Mouse (Mus musculus) liver, postnatal 0 days (tissue): Measurements from ENCODE around the gene Rere. TPM values are rescaled to one million over a fixed set of nuclear protein-coding genes. Genes with fewer than 3 reads are reported as not detected.
"Not testable (repeated sequence)": the region's sequence is repeated elsewhere in the genome, so short reads cannot be mapped to it uniquely, and the experiment has no call there.

ENCODE experiments used
- ATAC-seq: fragments of 200-750 bp; cut with Nextera tagmentation; 2 replicates; pipeline ENCODE4 v1.8.0; 2017; ENCODE audit warnings: mild to moderate bottlenecking, moderate library complexity
- DNase-seq: peaks from one replicate; pipeline ENCODE4 v3.0.0-alpha.2; 2016
- H3K27ac ChIP-seq: fragments of 300-500 bp; sonication (generic); 2 replicates; pipeline ENCODE4 v1.5.1; 2014; ENCODE audit warnings: antibody characterized with exemption, moderate library complexity, mild to moderate bottlenecking, low read depth
- H3K27me3 ChIP-seq: fragments of 300-500 bp; sonication (generic); 2 replicates; pipeline ENCODE4 v1.6.1; 2014; ENCODE audit warnings: low read length, control low read depth, mixed read lengths; ENCODE audit not compliant: insufficient read depth
- H3K36me3 ChIP-seq: fragments of 300-500 bp; sonication (generic); replicated peaks from 2 replicates; pipeline ENCODE4 v1.6.1; 2014; ENCODE audit warnings: mild to moderate bottlenecking, control low read depth, low read length, moderate library complexity, mixed read lengths; ENCODE audit not compliant: insufficient read depth
- H3K4me1 ChIP-seq: fragments of 300-500 bp; sonication (generic); 2 replicates; pipeline ENCODE4 v1.6.1; 2014; ENCODE audit warnings: antibody characterized with exemption, mild to moderate bottlenecking, control low read depth; ENCODE audit not compliant: insufficient read depth
- H3K4me2 ChIP-seq: fragments of 300-500 bp; sonication (generic); 2 replicates; pipeline ENCODE4 v1.6.1; 2014; ENCODE audit warnings: low read depth, mild to moderate bottlenecking, low read length, moderate library complexity, mixed read lengths
- H3K4me3 ChIP-seq: fragments of 300-500 bp; sonication (generic); 2 replicates; pipeline ENCODE4 v1.5.1; 2014; ENCODE audit warnings: low read depth, low read length
- H3K9ac ChIP-seq: fragments of 300-500 bp; sonication (generic); replicated peaks from 2 replicates; pipeline ENCODE4 v1.6.1; 2014; ENCODE audit warnings: mild to moderate bottlenecking, moderate library complexity
- H3K9me3 ChIP-seq: fragments of 300-500 bp; sonication (generic); 2 replicates; pipeline ENCODE4 v1.6.1; 2016; ENCODE audit warnings: mild to moderate bottlenecking, control low read depth, low read length, mixed read lengths
- CTCF ChIP-seq: sonication (generic); IDR thresholded peaks from 2 replicates; pipeline ENCODE4 v1.5.1; 2016; ENCODE audit warnings: antibody characterized with exemption, low read depth
- EP300 ChIP-seq: IDR thresholded peaks from 2 replicates; pipeline ENCODE4 v1.6.1; 2016; ENCODE audit warnings: antibody characterized with exemption, low read depth, mild to moderate bottlenecking
- WGBS: fragments of 180-500 bp; shearing (Covaris S2); extraction: QIAGEN DNeasy Blood & Tissue Kit; methylation state at CpG from one replicate; pipeline ENCODE4 v1.1.7; 2014; ENCODE audit not compliant: insufficient replicate concordance; 5-methylcytosine and 5-hydroxymethylcytosine counted together
- polyA plus RNA-seq: library from polyadenylated mRNA; unstranded; fragments of >200 nt; fragmentation: Nextera tagmentation; extraction: Ambion mirVana; gene quantifications from 2 replicates; pipeline ENCODE4 v1.2.1, GENCODE M21; 2015

Gene Rere
- polyA plus RNA-seq, 1 experiment from 2014 or later = 4.3 TPM

- Histone ChIP-seq H3K36me3 (0 out of 2 replicates have a peak, but pooled peaks cover 2% of the 10 kb centered on the region), H3K9ac (no peak overlapping the region), H3K27me3 (no peaks in the 10 kb centered on the region), H3K27ac (peak overlapping the region; percentile 71), H3K4me3 (no peak overlapping the region), H3K9me3 (no peaks in the 10 kb centered on the region), H3K4me1 (peaks cover 12% of the 10 kb centered on the region), H3K4me2 (peak overlapping the region; percentile 58)
- TF ChIP-seq CTCF (no peak), EP300 (no peak)
- peak; percentile 45 for DNase-seq
- WGBS = 46% methylated on average over 7 of the region's 7 CpGs
- peak; percentile 70 for ATAC-seq
Measured at GRCm38 (mm10) chr4:150544231-150544630, 262.8 kb downstream of the Rere start.

GRCm38 (mm10) chr4:150544652-150545258, 263.3 kb downstream of the Rere start:
- TF ChIP-seq CTCF = no peak
- TF ChIP-seq EP300 = no peak
- H3K9me3 ChIP-seq = no peaks in the 10 kb centered on the region
- H3K27ac ChIP-seq = peak overlapping the region; percentile 71
- WGBS = 14% methylated on average over 10 of the region's 10 CpGs
- H3K27me3 ChIP-seq = no peaks in the 10 kb centered on the region
- H3K4me1 ChIP-seq = peaks cover 12% of the 10 kb centered on the region
- H3K9ac ChIP-seq = peak overlapping the region; percentile 5; the same call in 1 of the 2 replicates
- 0 out of 2 replicates have a peak overlapping the region, but pooled peaks have one; percentile 1 for H3K4me3 ChIP-seq
- H3K36me3 ChIP-seq = 0 out of 2 replicates have a peak, but pooled peaks cover 2% of the 10 kb centered on the region
- H3K4me2 ChIP-seq = peak overlapping the region; percentile 58
- DNase-seq (peak; percentile 75), ATAC-seq (peak; percentile 85)

GRCm38 (mm10) chr4:150545775-150546174, 264.3 kb downstream of the Rere start:
- no peak for ATAC-seq
- 84% methylated on average over 7 of the region's 7 CpGs for WGBS
- H3K36me3 ChIP-seq = 0 out of 2 replicates have a peak, but pooled peaks cover 2% of the 10 kb centered on the region
- no peak for TF ChIP-seq CTCF
- no peak for TF ChIP-seq EP300
- H3K4me1 ChIP-seq = peaks cover 12% of the 10 kb centered on the region
- H3K4me3 ChIP-seq = no peak overlapping the region
- no peak for DNase-seq
- no peaks in the 10 kb centered on the region for H3K27me3 ChIP-seq
- no peak overlapping the region for H3K9ac ChIP-seq
- no peaks in the 10 kb centered on the region for H3K9me3 ChIP-seq
- H3K4me2 ChIP-seq = no peak overlapping the region
- H3K27ac ChIP-seq = no peak overlapping the region; the same call in 1 of the 2 replicates

GRCm38 (mm10) chr4:150546296-150546695, 264.9 kb downstream of the Rere start:
- not testable (repeated sequence) for DNase-seq

GRCm38 (mm10) chr4:150549393-150549792, 267.9 kb downstream of the Rere start:
- Histone ChIP-seq H3K9ac (no peak overlapping the region), H3K36me3 (no peaks in the 10 kb centered on the region), H3K4me3 (no peak overlapping the region), H3K9me3 (no peaks in the 10 kb centered on the region), H3K4me2 (no peak overlapping the region), H3K4me1 (peaks cover 19% of the 10 kb centered on the region), H3K27me3 (no peaks in the 10 kb centered on the region), H3K27ac (no peak overlapping the region)
- DNase-seq (no peak), ATAC-seq (no peak)
- 76% methylated on average over 9 of the region's 9 CpGs for WGBS
- TF ChIP-seq EP300 (no peak), CTCF (no peak)

More at GRCm38 (mm10) chr4:150546296-150546695, 264.9 kb downstream of the Rere start:
- not testable (repeated sequence) for H3K36me3 ChIP-seq, H3K4me2 ChIP-seq, H3K9ac ChIP-seq, H3K4me3 ChIP-seq, H3K27ac ChIP-seq, ATAC-seq, H3K27me3 ChIP-seq, H3K9me3 ChIP-seq
- WGBS = 94% methylated on average over 4 of the region's 4 CpGs
- peaks cover 12% of the 10 kb centered on the region for H3K4me1 ChIP-seq

- WGBS = 87% methylated on average over 12 of the region's 12 CpGs
- H3K27me3 ChIP-seq = no peaks in the 10 kb centered on the region
- TF ChIP-seq EP300 = no peak
- TF ChIP-seq CTCF = no peak
- no peak overlapping the region for H3K9ac ChIP-seq
- H3K4me2 ChIP-seq = no peak overlapping the region
- no peaks in the 10 kb centered on the region for H3K36me3 ChIP-seq
- 0 out of 2 replicates have a peak overlapping the region, but pooled peaks have one; percentile 22 for H3K27ac ChIP-seq
- no peak for ATAC-seq
- peaks cover 16% of the 10 kb centered on the region for H3K4me1 ChIP-seq
- no peak overlapping the region for H3K4me3 ChIP-seq
- no peak for DNase-seq
- H3K9me3 ChIP-seq = no peaks in the 10 kb centered on the region
Measured at GRCm38 (mm10) chr4:150549989-150550716, 268.7 kb downstream of the Rere start.
